Mouse (Mus musculus) brain, embryonic 14.5 days (tissue): ENCODE data around the gene Dner.

ENCODE experiments used
- CTCF ChIP-seq: fragments of 200-500 bp; IDR thresholded peaks from 2 replicates; pipeline ENCODE4 v1.5.1; 2012; ENCODE audit warnings: inconsistent platforms, mild to moderate bottlenecking, moderate library complexity, borderline replicate concordance; ENCODE audit not compliant: insufficient read depth, insufficient read length; ENCODE audit errors: extremely low read depth
- POLR2A ChIP-seq: fragments of 200-500 bp; IDR thresholded peaks from 2 replicates; pipeline ENCODE4 v1.6.1; 2012; ENCODE audit warnings: mild to moderate bottlenecking, inconsistent platforms, borderline replicate concordance; ENCODE audit not compliant: poor library complexity, insufficient read depth, insufficient read length, severe bottlenecking; ENCODE audit errors: extremely low read depth

DNA sequence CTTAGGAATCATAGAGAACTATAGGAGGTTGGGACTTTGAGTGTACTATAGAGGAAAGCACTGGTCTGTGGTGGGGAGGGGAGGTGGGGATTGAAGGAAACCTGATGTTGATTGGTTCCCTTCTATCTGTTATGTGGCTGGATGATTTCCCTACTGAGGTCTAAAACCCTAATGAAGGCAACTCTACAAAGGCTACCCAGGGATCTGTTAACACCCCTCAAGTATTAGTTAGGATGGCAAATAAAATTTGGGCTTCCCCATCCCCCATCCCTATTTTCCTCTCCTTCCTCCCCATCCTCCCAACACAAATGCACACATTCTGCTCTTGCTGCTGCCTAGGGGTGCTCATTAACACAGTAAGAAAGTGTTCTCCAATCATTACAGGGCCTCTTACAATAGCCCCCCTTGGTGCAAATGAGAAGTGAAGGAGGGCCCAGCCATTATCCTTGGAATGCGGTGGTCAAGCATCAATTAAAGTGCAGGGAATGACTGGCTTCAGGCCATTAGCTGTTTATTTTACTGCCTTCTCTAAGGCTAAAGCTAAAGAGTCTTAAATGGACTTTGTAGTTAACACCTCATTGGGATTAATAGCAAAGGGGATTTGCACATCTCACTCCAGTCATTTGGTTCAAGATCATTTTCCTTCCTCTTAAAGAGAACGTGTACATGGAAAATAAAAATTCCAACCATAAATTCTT lies 146.5 kb downstream of the Dner start:
- TF ChIP-seq CTCF (no peak), POLR2A (no peak)
